Mouse (Mus musculus) forebrain, embryonic 10.5 days (tissue): ENCODE results near the gene Snx29. TPM values are rescaled to one million over a fixed set of nuclear protein-coding genes. Genes with fewer than 3 reads are reported as not detected.
"Not testable (repeated sequence)": the region's sequence is repeated elsewhere in the genome, so short reads cannot be mapped to it uniquely, and the experiment has no call there.

Source experiments
- DNase-seq: peaks from one replicate; pipeline ENCODE4 v3.0.0-alpha.2; 2017; ENCODE audit warnings: low spot score; ENCODE audit errors: extremely low spot score
- H3K27ac ChIP-seq: fragments of 300-500 bp; sonication (generic); 2 replicates; pipeline ENCODE4 v1.5.1; 2016; ENCODE audit warnings: mild to moderate bottlenecking
- H3K27me3 ChIP-seq: fragments of 300-500 bp; sonication (generic); 2 replicates; pipeline ENCODE4 v1.6.1; 2016; ENCODE audit warnings: mild to moderate bottlenecking; ENCODE audit not compliant: poor library complexity, severe bottlenecking
- H3K36me3 ChIP-seq: fragments of 300-500 bp; sonication (generic); replicated peaks from 2 replicates; pipeline ENCODE4 v1.6.1; 2016; ENCODE audit warnings: mild to moderate bottlenecking, moderate library complexity
- H3K4me1 ChIP-seq: fragments of 300-500 bp; sonication (generic); 2 replicates; pipeline ENCODE4 v1.6.1; 2016
- H3K4me3 ChIP-seq: fragments of 300-500 bp; sonication (generic); 2 replicates; pipeline ENCODE4 v1.5.1; 2016; ENCODE audit warnings: mild to moderate bottlenecking, moderate library complexity
- H3K9me3 ChIP-seq: fragments of 300-500 bp; sonication (generic); 2 replicates; pipeline ENCODE4 v1.6.1; 2016; ENCODE audit warnings: mild to moderate bottlenecking, moderate library complexity
- WGBS: fragments of 180-500 bp; shearing (Covaris S2); methylation state at CpG from one replicate; pipeline ENCODE4 v1.1.7; 2016; 5-methylcytosine and 5-hydroxymethylcytosine counted together
- polyA plus RNA-seq: library from polyadenylated mRNA; unstranded; fragments of >200 nt; fragmentation: Nextera tagmentation; extraction: Ambion mirVana; gene quantifications from 2 replicates; pipeline ENCODE4 v1.2.1, GENCODE M21; 2016

The Snx29 gene
- polyA plus RNA-seq, 1 experiment from 2014 or later: 9.8 TPM

DNA sequence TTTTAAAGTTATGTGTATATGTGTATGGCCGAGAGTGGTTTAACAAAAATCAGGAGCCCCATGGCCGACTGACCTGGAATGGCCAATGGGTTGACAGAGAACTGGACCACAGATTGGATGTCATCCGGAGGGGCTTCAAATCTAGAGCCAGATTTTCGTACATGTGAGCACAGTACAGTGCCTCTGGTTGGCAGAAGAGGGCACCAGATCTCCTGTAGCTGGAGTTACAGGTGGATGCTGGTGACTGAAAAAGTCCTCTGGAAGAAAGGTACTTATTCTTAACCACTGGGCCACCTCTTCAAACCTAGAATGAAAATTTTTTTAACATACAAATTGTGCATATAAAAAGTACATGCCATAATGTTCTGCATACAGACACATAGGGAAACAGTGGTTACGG lies 6.0 kb upstream of the Snx29 start:
- Histone ChIP-seq H3K4me1 (peaks cover 5% of the 10 kb centered on the region; the same call in 1 of the 2 replicates), H3K27me3 (no peaks in the 10 kb centered on the region), H3K36me3 (no peaks in the 10 kb centered on the region), H3K4me3 (no peak overlapping the region), H3K9me3 (no peaks in the 10 kb centered on the region), H3K27ac (no peak overlapping the region)
- no peak for DNase-seq
- 75% methylated on average over 5 of the region's 5 CpGs for WGBS

DNA sequence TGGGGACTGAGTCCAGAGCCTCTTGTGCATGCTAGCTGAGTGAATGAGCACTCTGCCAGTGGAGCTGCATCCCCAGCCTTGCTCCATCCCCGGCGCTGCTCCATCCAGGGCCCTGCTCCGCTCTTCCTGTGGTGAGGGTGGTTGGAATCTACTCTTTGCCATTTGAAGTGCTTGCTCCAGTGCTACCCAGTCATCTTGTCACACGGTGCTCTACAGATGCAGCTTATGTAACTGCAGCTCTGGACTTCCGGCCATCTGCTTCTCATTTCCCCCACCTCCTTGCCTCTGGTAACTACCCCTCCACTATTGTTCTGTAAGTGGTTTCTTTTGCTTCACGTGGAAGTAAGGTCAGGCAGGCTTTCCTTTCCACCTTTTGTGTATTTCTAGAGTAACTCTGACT lies 5.4 kb upstream of the Snx29 start:
- peak; percentile 17 for DNase-seq
- 59% methylated on average over 6 of the region's 6 CpGs for whole genome bisulfite sequencing

DNA sequence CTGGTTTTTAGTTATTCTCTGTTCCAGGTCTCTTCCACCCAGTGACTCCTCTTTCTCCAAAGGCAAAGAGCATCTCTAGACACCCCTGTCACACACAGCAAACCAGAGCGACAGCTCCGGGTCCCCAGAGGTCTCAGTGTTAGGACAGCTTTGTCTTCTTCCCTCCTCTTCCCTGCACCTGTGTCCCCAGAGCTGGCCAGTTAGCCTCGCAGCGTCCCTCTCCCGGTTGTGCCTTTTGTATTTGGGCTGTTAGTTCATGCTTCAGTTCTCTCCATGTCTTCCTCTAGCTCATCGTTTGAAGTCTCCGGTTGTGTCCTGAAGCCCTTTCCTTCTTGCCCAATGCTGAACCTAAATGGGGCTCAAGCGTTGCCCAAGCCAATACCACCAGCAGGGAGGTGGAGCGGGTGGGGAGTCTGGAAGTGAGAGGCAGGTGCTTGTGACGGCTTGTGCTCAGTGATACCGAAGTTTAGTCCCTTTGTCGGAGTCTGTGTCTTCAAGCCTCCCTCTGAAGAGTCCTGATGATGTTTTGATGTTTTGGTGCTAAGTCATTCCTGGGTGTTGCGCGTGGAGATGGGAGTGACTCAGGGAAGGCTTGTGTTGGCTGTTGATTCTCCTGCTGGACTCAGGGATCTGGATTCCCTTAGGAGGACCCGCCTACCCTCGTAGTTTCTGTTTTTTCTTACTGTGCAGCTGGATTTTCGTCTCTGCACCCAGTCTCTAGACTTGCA lies 780 bp downstream of the Snx29 start:
- DNase-seq: peak; percentile 28
- Histone ChIP-seq H3K27ac (peak overlapping the region; percentile 88), H3K9me3 (no peaks in the 10 kb centered on the region), H3K4me3 (peak overlapping the region; percentile 89), H3K27me3 (no peaks in the 10 kb centered on the region), H3K36me3 (no peaks in the 10 kb centered on the region), H3K4me1 (peaks cover 21% of the 10 kb centered on the region)
- WGBS: 5% methylated on average over 17 of the region's 17 CpGs

More for the DNA sequence above, 5.4 kb upstream of the Snx29 start:
- no peaks in the 10 kb centered on the region for H3K27me3 ChIP-seq
- peak overlapping the region; percentile 60; the same call in 1 of the 2 replicates for H3K27ac ChIP-seq
- H3K36me3 ChIP-seq: no peaks in the 10 kb centered on the region
- no peak overlapping the region for H3K4me3 ChIP-seq
- peaks cover 11% of the 10 kb centered on the region for H3K4me1 ChIP-seq
- no peaks in the 10 kb centered on the region for H3K9me3 ChIP-seq

DNA sequence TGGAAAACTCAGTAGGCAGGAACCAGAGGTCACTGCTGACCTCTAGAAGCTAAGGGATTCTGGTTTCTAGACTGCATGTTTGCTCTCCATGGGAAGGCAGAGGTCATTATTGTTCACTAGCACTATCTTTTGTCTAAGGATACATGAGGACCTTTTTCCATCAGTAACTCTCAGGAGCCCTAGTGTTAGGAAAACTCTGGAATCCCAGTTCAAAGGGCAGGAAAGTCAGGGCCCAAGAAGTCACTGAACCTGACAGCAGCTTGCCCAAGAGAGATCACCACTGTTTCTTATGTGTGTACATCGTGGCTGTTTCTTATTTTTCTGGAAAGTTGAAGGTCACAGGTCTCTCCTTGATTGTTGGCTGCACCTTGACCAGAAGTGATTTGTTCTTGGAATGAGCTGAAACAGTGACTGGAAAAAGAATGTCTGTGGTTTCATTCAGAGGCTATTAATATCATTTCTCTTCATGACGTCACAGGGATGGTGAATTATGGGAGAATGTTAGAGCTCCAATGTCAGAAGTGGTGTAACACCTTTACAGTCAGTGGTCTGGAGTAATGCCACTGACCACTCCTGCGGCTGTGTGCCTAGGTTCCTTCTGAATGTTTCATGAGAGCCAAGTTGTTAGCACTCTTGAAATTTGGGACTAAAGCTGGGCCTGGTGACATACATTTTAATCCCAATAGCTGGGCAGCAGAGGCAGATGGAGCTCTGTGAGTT lies 7.5 kb downstream of the Snx29 start:
- WGBS: 91% methylated on average over 3 of the region's 3 CpGs
- Histone ChIP-seq H3K27me3 (no peaks in the 10 kb centered on the region), H3K4me3 (no peak overlapping the region), H3K9me3 (no peaks in the 10 kb centered on the region), H3K4me1 (no peaks in the 10 kb centered on the region), H3K36me3 (no peaks in the 10 kb centered on the region), H3K27ac (no peak overlapping the region)
- no peak for DNase-seq

DNA sequence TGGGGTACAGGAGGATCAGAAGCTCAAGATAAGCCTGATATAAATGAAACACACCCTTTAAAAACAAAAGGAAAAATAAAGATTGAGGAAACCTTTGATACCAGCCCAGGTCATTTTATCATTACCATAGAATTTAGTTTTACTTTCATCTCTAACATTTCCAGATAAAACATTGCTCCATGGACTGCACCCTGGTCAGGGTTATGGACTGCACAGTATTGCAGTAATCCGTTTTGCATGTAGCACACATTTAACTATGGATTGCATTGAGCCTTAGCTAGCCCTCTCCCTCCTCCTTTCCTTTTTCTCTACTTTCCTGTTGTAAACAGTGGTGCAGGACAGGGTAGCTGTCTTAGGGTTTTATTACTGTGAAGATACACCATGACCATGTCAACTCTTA lies 8.3 kb downstream of the Snx29 start:
- WGBS: 78% methylated on average over 1 of the region's 1 CpGs
- Histone ChIP-seq H3K9me3 (no peaks in the 10 kb centered on the region), H3K27me3 (no peaks in the 10 kb centered on the region), H3K36me3 (no peaks in the 10 kb centered on the region), H3K4me1 (no peaks in the 10 kb centered on the region), H3K4me3 (no peak overlapping the region), H3K27ac (no peak overlapping the region)
- no peak for DNase-seq

DNA sequence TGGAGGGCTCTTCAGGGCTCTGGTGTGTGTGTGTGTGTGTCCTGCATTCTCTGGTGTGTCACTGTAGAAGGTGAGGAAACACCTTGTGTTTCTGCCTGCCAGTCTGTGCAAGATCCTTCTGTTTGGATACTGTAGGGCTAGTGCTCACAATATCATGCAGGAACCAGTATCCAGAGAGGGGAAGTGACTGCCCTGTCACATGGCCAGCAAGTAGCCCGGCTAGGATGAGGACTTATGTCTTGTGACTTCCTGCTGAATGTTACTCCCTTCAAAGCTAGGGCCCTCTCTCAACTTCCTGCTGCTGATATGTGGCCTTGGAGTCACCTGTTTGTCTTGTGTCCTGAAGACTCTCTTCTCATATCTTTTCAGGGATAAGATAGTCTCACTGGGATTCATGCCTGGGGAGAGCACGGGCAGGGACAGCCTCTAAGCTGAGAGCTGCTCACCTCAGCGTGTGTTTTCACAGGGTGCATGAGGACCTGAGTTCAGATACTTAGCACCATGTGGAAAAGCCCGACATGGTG lies 20.6 kb downstream of the Snx29 start:
- H3K36me3 ChIP-seq: no peaks in the 10 kb centered on the region
- no peak overlapping the region for H3K27ac ChIP-seq
- peaks cover 4% of the 10 kb centered on the region; the same call in 1 of the 2 replicates for H3K4me1 ChIP-seq
- H3K4me3 ChIP-seq: no peak overlapping the region
- H3K9me3 ChIP-seq: no peaks in the 10 kb centered on the region
- DNase-seq: no peak
- H3K27me3 ChIP-seq: no peaks in the 10 kb centered on the region
- 92% methylated on average over 4 of the region's 4 CpGs for WGBS

DNA sequence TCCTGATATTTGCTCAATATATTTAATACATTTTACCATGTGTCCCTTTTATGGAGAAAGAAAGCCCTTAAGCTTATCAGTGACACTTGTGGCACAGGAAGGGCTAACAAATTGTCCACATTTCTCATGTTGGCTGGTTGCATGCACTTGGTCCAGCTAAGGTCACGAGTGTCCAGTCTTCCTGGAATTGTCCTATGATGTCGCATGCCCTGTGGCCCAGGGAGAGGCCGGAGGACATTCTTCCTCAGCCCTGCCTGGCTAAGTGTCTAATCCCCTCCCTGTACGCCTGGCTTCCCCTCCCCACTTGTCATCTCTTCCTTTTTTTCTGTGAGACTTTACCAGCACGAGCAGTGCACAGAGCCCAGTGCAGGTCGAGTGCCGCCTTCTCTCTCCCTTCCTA lies 29.2 kb downstream of the Snx29 start:
- WGBS: 76% methylated on average over 7 of the region's 7 CpGs
- Histone ChIP-seq H3K27me3 (no peaks in the 10 kb centered on the region), H3K36me3 (0 out of 2 replicates have a peak, but pooled peaks cover 3% of the 10 kb centered on the region), H3K4me1 (no peaks in the 10 kb centered on the region), H3K9me3 (no peaks in the 10 kb centered on the region), H3K4me3 (no peak overlapping the region), H3K27ac (no peak overlapping the region)
- DNase-seq: no peak

DNA sequence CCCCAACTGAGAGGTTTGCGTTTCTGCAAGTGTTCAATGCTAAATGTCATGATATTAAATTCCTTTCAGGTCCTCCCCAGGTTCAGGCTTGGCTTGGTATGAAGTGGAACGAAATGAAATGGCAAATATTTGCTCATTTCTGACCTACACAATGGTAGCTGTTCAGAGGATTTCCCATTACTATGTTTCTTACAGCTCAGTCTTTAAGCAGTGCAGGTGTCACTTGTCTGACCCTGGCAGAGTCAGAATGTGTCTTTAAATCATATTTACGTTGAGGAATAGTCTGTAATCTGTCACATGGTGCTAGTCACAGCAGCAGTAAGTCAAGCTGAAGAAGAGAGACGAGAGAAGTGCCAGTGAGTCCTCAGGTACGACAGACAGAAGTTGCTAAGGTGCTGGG lies 36.5 kb downstream of the Snx29 start:
- Histone ChIP-seq H3K36me3 (no peaks in the 10 kb centered on the region), H3K4me3 (no peak overlapping the region), H3K9me3 (no peaks in the 10 kb centered on the region), H3K27me3 (no peaks in the 10 kb centered on the region), H3K27ac (no peak overlapping the region), H3K4me1 (peaks cover 9% of the 10 kb centered on the region)
- no peak for DNase-seq
- 82% methylated on average over 5 of the region's 5 CpGs for WGBS

DNA sequence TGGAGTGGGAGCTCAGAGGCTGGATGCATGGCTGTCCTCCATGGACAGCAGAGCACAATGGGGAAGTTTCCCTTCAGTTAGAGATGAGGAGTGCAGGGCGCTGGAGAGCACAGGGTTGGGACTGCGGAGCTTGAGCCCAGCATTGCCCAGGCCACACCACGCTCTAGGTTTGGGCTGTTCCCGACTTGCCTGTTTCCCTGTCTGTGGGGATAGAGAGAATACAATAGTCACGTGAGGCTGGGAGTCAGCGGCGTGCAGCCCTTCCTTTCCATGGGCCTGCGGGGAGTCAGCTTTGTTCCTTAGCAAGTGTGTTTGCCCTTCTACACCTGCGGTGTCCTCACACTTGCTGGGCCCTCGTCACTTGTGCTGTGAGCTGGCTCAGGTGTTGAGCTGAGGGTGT lies 37.2 kb downstream of the Snx29 start:
- Histone ChIP-seq H3K27me3 (no peaks in the 10 kb centered on the region), H3K4me1 (peaks cover 9% of the 10 kb centered on the region), H3K4me3 (no peak overlapping the region), H3K36me3 (no peaks in the 10 kb centered on the region), H3K27ac (peak overlapping the region; percentile 30; the same call in 1 of the 2 replicates), H3K9me3 (no peaks in the 10 kb centered on the region)
- DNase-seq: no peak
- 27% methylated on average over 10 of the region's 10 CpGs for WGBS

DNA sequence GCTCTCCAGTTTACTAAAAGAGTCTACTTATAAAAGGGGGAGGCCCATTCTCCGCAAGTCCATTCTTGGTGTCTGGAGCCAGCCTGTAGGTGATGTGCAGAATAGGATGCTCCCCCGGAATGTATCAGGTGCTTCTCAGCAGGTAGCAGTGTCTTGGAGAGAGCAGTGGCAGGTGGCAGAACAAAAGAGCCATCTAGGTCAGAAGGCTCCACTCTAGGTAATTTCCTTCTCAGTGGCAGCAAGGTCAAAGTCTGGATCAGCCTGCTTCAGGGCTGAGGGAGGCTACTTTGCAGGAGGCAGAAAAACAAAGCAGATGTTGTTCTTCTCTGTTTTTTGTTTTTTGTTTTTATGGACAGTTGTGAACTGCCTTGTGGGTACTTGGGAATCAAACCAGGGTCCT lies 37.9 kb downstream of the Snx29 start:
- DNase-seq, H3K27me3 ChIP-seq, H3K4me1 ChIP-seq, H3K4me3 ChIP-seq, H3K9me3 ChIP-seq, H3K36me3 ChIP-seq, H3K27ac ChIP-seq: not testable (repeated sequence)
- WGBS: 82% methylated on average over 2 of the region's 2 CpGs

DNA sequence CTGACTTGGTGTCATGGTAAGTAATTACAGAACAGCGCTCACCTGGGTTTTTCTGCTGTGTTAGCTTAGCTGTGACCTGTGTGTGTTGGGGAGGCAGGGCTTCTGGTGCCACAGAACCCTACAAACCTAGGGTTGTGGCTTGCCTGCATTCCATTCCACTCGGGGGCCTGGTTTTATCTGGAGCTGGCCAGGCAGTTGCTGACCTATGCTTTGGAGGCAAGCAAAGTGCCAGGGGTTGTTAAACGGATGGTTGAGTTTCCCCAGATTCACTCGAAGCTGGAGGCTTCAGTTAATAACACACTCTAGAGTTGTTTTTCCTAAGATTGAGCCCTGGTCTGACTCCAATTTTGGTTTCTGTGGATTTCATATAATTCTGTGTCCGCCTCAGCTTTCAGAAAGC lies 42.9 kb downstream of the Snx29 start:
- no peaks in the 10 kb centered on the region for H3K27me3 ChIP-seq
- WGBS: 80% methylated on average over 5 of the region's 5 CpGs

DNA sequence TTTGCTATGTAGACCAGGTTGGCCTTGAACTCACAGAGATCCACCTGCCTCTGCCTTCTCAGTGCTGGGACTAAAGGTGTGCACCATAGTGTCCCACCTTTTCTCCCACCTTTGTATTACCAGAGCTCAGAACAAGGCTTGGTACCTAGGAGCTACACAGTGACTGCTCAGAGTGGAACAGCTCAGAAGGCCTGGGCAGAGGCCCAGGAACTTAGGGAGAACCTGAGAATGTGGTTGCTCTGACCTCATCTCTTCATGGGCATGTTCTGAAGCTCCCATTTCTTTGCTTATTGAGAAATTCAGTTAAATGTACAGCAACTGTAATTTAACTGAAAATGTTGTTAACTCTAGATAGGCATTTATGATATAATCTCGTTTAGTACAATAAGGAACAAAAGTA lies 44.1 kb downstream of the Snx29 start:
- no peak overlapping the region for H3K4me3 ChIP-seq
- no peak overlapping the region for H3K27ac ChIP-seq
- no peaks in the 10 kb centered on the region for H3K36me3 ChIP-seq
- 73% methylated on average over 1 of the region's 1 CpGs for WGBS
- no peaks in the 10 kb centered on the region for H3K27me3 ChIP-seq
- no peaks in the 10 kb centered on the region for H3K9me3 ChIP-seq
- DNase-seq: no peak
- peaks cover 14% of the 10 kb centered on the region for H3K4me1 ChIP-seq

More for the DNA sequence above, 42.9 kb downstream of the Snx29 start:
- no peak overlapping the region for H3K27ac ChIP-seq
- no peak overlapping the region for H3K4me3 ChIP-seq
- no peaks in the 10 kb centered on the region for H3K9me3 ChIP-seq
- peaks cover 14% of the 10 kb centered on the region for H3K4me1 ChIP-seq
- no peaks in the 10 kb centered on the region for H3K36me3 ChIP-seq
- DNase-seq: no peak

DNA sequence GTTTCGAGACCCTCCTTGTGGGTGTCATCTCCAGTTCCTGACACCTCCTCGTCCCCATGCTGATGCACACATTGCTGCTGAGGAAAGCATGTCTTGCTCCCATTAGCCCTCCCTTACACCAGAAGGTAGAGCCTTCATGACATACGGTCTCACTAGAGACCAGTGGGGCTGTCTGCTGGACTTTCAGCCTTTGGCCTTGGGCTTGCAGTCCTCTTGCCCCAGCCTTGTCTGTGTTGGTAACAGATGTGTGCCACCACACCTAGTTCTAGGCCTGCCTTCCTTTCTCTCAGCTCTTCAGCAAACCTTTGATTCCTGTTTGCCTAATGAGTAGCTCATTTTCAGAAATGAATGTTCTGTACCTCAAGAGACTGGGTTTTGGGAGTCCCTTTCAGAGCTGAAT lies 45.7 kb downstream of the Snx29 start:
- 88% methylated on average over 3 of the region's 3 CpGs for WGBS
- Histone ChIP-seq H3K36me3 (no peaks in the 10 kb centered on the region), H3K4me1 (peaks cover 14% of the 10 kb centered on the region), H3K4me3 (no peak overlapping the region), H3K9me3 (no peaks in the 10 kb centered on the region), H3K27me3 (no peaks in the 10 kb centered on the region), H3K27ac (no peak overlapping the region)
- no peak for DNase-seq
